Mouse (Mus musculus) liver, adult 2 months (tissue): ENCODE results near the gene Spryd3. TPM values are rescaled to one million over a fixed set of nuclear protein-coding genes. Genes with fewer than 3 reads are reported as not detected.

Source experiments
- DNase-seq: peaks from one replicate; pipeline ENCODE4 v3.0.0-alpha.2; 2011; ENCODE audit warnings: low read depth, low spot score; ENCODE audit errors: extremely low read depth
- H3K27ac ChIP-seq: fragments of 200-500 bp; replicated peaks from 2 replicates; pipeline ENCODE4 v1.5.1; 2012; ENCODE audit warnings: low read depth, mild to moderate bottlenecking, control low read depth, inconsistent platforms, low read length; ENCODE audit not compliant: insufficient read depth
- H3K27me3 ChIP-seq: fragments of 200-500 bp; 2 replicates; pipeline ENCODE4 v1.6.1; 2012; ENCODE audit warnings: mild to moderate bottlenecking, moderate library complexity, low read length, inconsistent platforms; ENCODE audit not compliant: control insufficient read depth, insufficient read depth
- H3K36me3 ChIP-seq: fragments of 200-500 bp; 2 replicates; pipeline ENCODE4 v1.6.1; 2012; ENCODE audit warnings: low read length, inconsistent platforms; ENCODE audit not compliant: control insufficient read depth, insufficient read depth
- H3K4me1 ChIP-seq: fragments of 200-500 bp; 2 replicates; pipeline ENCODE4 v1.6.1; 2011; ENCODE audit warnings: low read length; ENCODE audit not compliant: control insufficient read depth, insufficient read depth
- H3K4me3 ChIP-seq: fragments of 200-500 bp; 2 replicates; pipeline ENCODE4 v1.5.1; 2011; ENCODE audit warnings: low read depth, mild to moderate bottlenecking, control low read depth, low read length, moderate library complexity; ENCODE audit not compliant: insufficient read depth
- H3K79me2 ChIP-seq: fragments of 200-500 bp; 2 replicates; pipeline ENCODE4 v1.6.1; 2012; ENCODE audit warnings: inconsistent platforms, mild to moderate bottlenecking, low read length, moderate library complexity; ENCODE audit not compliant: control insufficient read depth, insufficient read depth
- H3K9ac ChIP-seq: fragments of 200-500 bp; 2 replicates; pipeline ENCODE4 v1.6.1; 2012; ENCODE audit warnings: low read depth, mild to moderate bottlenecking, control low read depth, inconsistent platforms, low read length
- CTCF ChIP-seq: fragments of 200-500 bp; IDR thresholded peaks from 2 replicates; pipeline ENCODE4 v1.5.1; 2011; ENCODE audit warnings: low read depth, low read length, control low read depth
- POLR2A ChIP-seq: fragments of 200-500 bp; IDR thresholded peaks from 2 replicates; pipeline ENCODE4 v1.6.1; 2011; ENCODE audit warnings: low read length, control low read depth; ENCODE audit not compliant: insufficient read depth; ENCODE audit errors: extremely low read depth
- WGBS: fragments of 180-500 bp; shearing (Covaris S2); methylation state at CpG from one replicate; pipeline ENCODE4 v1.1.7; 2018; 5-methylcytosine and 5-hydroxymethylcytosine counted together
- polyA plus RNA-seq: library from polyadenylated mRNA; depleted of rRNA; stranded (reverse); fragments of >200 nt; gene quantifications from 2 replicates; pipeline ENCODE4 v1.2.3, GENCODE M21; 2012
- total RNA-seq: library from RNA; depleted of rRNA; stranded (reverse); fragments of >200 nt; gene quantifications from 2 replicates; pipeline ENCODE4 v1.2.3, GENCODE M21; 2014

The Spryd3 gene
- total and polyA plus RNA-seq, 2 experiments, result 9.2 to 20.7 TPM

- H3K27me3 ChIP-seq, result no peaks in the 10 kb centered on the region
- peaks cover 40% of the 10 kb centered on the region for H3K4me1 ChIP-seq
- H3K36me3 ChIP-seq, result peaks cover 46% of the 10 kb centered on the region
- H3K27ac ChIP-seq, result peak overlapping the region; percentile 57
- peaks cover 7% of the 10 kb centered on the region; the same call in 1 of the 2 replicates for H3K79me2 ChIP-seq
- peak overlapping the region; percentile 46 for H3K9ac ChIP-seq
- TF ChIP-seq CTCF, result no peak
- 0 out of 2 replicates have a peak, but pooled peaks have one; percentile 23 for TF ChIP-seq POLR2A
- DNase-seq, result peak; percentile 87
- 30% methylated on average over 38 of the region's 38 CpGs for WGBS
- peak overlapping the region; percentile 6 for H3K4me3 ChIP-seq
These were observed 29.1 kb downstream of the Spryd3 start for GRCm38 (mm10) chr15:102106754-102107456.

GRCm38 (mm10) chr15:102105764-102106730, 30.0 kb downstream of the Spryd3 start:
- H3K4me1 ChIP-seq, result peaks cover 48% of the 10 kb centered on the region
- peaks cover 7% of the 10 kb centered on the region; the same call in 1 of the 2 replicates for H3K79me2 ChIP-seq
- DNase-seq, result no peak
- H3K4me3 ChIP-seq, result peak overlapping the region; percentile 43
- TF ChIP-seq POLR2A (no peak), CTCF (peak; percentile 35; the same call in 1 of the 2 replicates)
- H3K27me3 ChIP-seq, result no peaks in the 10 kb centered on the region
- H3K27ac ChIP-seq, result peak overlapping the region; percentile 57
- 35% methylated on average over 18 of the region's 18 CpGs for WGBS
- H3K9ac ChIP-seq, result peak overlapping the region; percentile 28
- peaks cover 38% of the 10 kb centered on the region for H3K36me3 ChIP-seq

GRCm38 (mm10) chr15:102105360-102105759, 30.7 kb downstream of the Spryd3 start:
- TF ChIP-seq POLR2A (peak; percentile 78), CTCF (no peak)
- Histone ChIP-seq H3K36me3 (peaks cover 31% of the 10 kb centered on the region), H3K4me3 (peak overlapping the region; percentile 43), H3K4me1 (peaks cover 48% of the 10 kb centered on the region), H3K27ac (peak overlapping the region; percentile 99), H3K9ac (peak overlapping the region; percentile 74), H3K79me2 (peaks cover 7% of the 10 kb centered on the region; the same call in 1 of the 2 replicates), H3K27me3 (no peaks in the 10 kb centered on the region)
- peak; percentile 89 for DNase-seq
- 4% methylated on average over 5 of the region's 5 CpGs for WGBS

- H3K4me3 ChIP-seq, result peak overlapping the region; percentile 71
- peaks cover 19% of the 10 kb centered on the region for H3K36me3 ChIP-seq
- peak overlapping the region; percentile 99 for H3K27ac ChIP-seq
- 5% methylated on average over 12 of the region's 12 CpGs for WGBS
- H3K27me3 ChIP-seq, result no peaks in the 10 kb centered on the region
- DNase-seq, result peak; percentile 100
- TF ChIP-seq CTCF, result no peak
- TF ChIP-seq POLR2A, result peak; percentile 52; the same call in 1 of the 2 replicates
- H3K79me2 ChIP-seq, result peaks cover 5% of the 10 kb centered on the region; the same call in 1 of the 2 replicates
- H3K4me1 ChIP-seq, result peaks cover 57% of the 10 kb centered on the region
- peak overlapping the region; percentile 86 for H3K9ac ChIP-seq
These were observed 32.0 kb downstream of the Spryd3 start for GRCm38 (mm10) chr15:102103947-102104555.

- peak overlapping the region; percentile 77 for H3K9ac ChIP-seq
- 16% methylated on average over 14 of the region's 14 CpGs for WGBS
These were observed 32.6 kb downstream of the Spryd3 start for GRCm38 (mm10) chr15:102103371-102103946.

More at GRCm38 (mm10) chr15:102103371-102103946, 32.6 kb downstream of the Spryd3 start:
- H3K27me3 ChIP-seq, result no peaks in the 10 kb centered on the region
- H3K4me1 ChIP-seq, result peaks cover 53% of the 10 kb centered on the region
- peak; percentile 65 for DNase-seq
- TF ChIP-seq POLR2A, result no peak
- no peak for TF ChIP-seq CTCF
- H3K79me2 ChIP-seq, result peaks cover 5% of the 10 kb centered on the region; the same call in 1 of the 2 replicates
- H3K27ac ChIP-seq, result peak overlapping the region; percentile 92
- H3K4me3 ChIP-seq, result peak overlapping the region; percentile 65
- H3K36me3 ChIP-seq, result peaks cover 16% of the 10 kb centered on the region
